Mouse (Mus musculus): ENCODE results near the gene Snx9. TPM values are rescaled to one million over a fixed set of nuclear protein-coding genes. Genes with fewer than 3 reads are reported as not detected.

Snx9 gene
- polyA plus RNA-seq, 1 experiment = 0.32 TPM

DNA sequence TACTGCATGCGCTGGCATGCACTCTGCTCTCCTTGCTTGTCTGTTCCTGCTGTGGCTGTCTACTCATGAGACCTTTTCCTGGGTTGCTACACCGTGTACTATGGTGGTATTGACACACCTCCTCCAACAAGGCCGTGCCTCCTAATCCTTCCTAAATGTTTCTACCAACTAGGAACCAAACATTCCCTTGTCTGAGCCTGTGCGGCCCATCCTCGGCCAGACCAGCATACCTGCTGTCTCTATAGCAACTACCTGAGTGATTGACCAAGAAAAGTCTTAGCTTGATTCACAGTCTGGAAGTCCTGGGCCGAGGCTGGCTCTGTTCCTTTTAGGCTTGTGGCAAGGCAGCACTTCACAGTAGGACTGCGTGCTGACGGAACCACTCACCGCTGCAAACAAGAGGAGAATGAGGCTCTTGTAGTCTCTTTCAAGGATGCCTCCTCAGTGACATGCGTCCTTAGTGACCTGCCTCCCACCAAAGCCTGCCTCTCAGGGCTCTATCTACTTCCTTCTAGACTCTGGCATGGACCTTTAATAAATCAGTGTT is 36.6 kb downstream of the Snx9 start:
- TF ChIP-seq GATA1 (IDR thresholded peaks at IDR 0.05; ENCODE audit: low read length) = no peak
- TF ChIP-seq TAL1 (IDR thresholded peaks at IDR 0.05; ENCODE audit: low read length) = no peak
- Histone ChIP-seq H3K9me3 (ENCODE audit: control insufficient read depth, low read length) (no peaks in the 10 kb centered on the region), H3K27me3 (ENCODE audit: control insufficient read depth) (no peaks in the 10 kb centered on the region), H3K4me1 (ENCODE audit: control insufficient read depth) (peaks cover 11% of the 10 kb centered on the region), H3K36me3 (ENCODE audit: control insufficient read depth) (no peaks in the 10 kb centered on the region), H3K4me3 (replicated peaks) (no peak overlapping the region)

GRCm38 (mm10) chr17:5878878-5879277 is 37.7 kb downstream of the Snx9 start:
- peaks cover 11% of the 10 kb centered on the region for H3K4me1 ChIP-seq (ENCODE audit: control insufficient read depth)
- no peaks in the 10 kb centered on the region for H3K36me3 ChIP-seq (ENCODE audit: control insufficient read depth)
- H3K4me3 ChIP-seq (replicated peaks) = no peak overlapping the region
- H3K27me3 ChIP-seq (ENCODE audit: control insufficient read depth) = no peaks in the 10 kb centered on the region
- TF ChIP-seq GATA1 (IDR thresholded peaks at IDR 0.05; ENCODE audit: low read length) (no peak), TAL1 (IDR thresholded peaks at IDR 0.05; ENCODE audit: low read length) (no peak)
- H3K9me3 ChIP-seq (ENCODE audit: control insufficient read depth, low read length) = peaks cover 3% of the 10 kb centered on the region

DNA sequence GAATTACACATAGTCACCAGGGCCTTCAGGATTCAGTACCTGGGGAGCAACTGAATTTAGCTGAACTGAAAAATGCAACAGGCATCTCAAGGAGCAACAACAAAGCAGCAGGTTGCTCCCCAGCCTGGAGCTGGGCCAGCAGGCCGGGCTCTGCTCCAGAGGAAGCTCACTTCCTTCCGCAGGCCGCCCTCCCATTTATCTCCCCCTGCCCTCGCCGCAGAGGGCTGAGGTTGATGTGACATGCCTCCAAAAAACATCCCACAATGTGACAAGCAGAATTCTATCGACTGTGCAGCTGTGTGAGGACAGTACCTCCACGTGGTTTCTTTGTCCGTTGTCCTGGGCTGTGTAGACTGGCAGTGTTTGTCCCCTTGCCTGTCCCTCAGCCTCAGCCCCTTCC is 44.3 kb downstream of the Snx9 start:
- TF ChIP-seq TAL1 (IDR thresholded peaks at IDR 0.05; ENCODE audit: low read length) (no peak), GATA1 (IDR thresholded peaks at IDR 0.05; ENCODE audit: low read length) (no peak)
- Histone ChIP-seq H3K4me1 (ENCODE audit: control insufficient read depth) (peaks cover 27% of the 10 kb centered on the region), H3K27me3 (ENCODE audit: control insufficient read depth) (no peaks in the 10 kb centered on the region), H3K4me3 (replicated peaks) (no peak overlapping the region), H3K9me3 (ENCODE audit: control insufficient read depth, low read length) (peaks cover 3% of the 10 kb centered on the region), H3K36me3 (ENCODE audit: control insufficient read depth) (no peaks in the 10 kb centered on the region; the same call in 1 of the 2 replicates)

- Histone ChIP-seq H3K27me3 (ENCODE audit: control insufficient read depth) (no peaks in the 10 kb centered on the region), H3K4me1 (ENCODE audit: control insufficient read depth) (peaks cover 35% of the 10 kb centered on the region), H3K9me3 (ENCODE audit: control insufficient read depth, low read length) (peaks cover 3% of the 10 kb centered on the region), H3K36me3 (ENCODE audit: control insufficient read depth) (no peaks in the 10 kb centered on the region; the same call in 1 of the 2 replicates), H3K4me3 (replicated peaks) (no peak overlapping the region)
- TF ChIP-seq GATA1 (IDR thresholded peaks at IDR 0.05; ENCODE audit: low read length) = no peak
- TF ChIP-seq TAL1 (IDR thresholded peaks at IDR 0.05; ENCODE audit: low read length) = no peak
These were observed 45.2 kb downstream of the Snx9 start for GRCm38 (mm10) chr17:5886181-5886810.

- Histone ChIP-seq H3K4me1 (ENCODE audit: control insufficient read depth) (peaks cover 42% of the 10 kb centered on the region), H3K9me3 (ENCODE audit: control insufficient read depth, low read length) (peaks cover 3% of the 10 kb centered on the region), H3K4me3 (replicated peaks) (no peak overlapping the region), H3K27me3 (ENCODE audit: control insufficient read depth) (no peaks in the 10 kb centered on the region), H3K36me3 (ENCODE audit: control insufficient read depth) (peaks cover 2% of the 10 kb centered on the region; the same call in 1 of the 2 replicates)
- TF ChIP-seq TAL1 (IDR thresholded peaks at IDR 0.05; ENCODE audit: low read length) (no peak), GATA1 (IDR thresholded peaks at IDR 0.05; ENCODE audit: low read length) (no peak)
These were observed 46.0 kb downstream of the Snx9 start for GRCm38 (mm10) chr17:5886943-5887800.

- Histone ChIP-seq H3K27me3 (ENCODE audit: control insufficient read depth) (no peaks in the 10 kb centered on the region), H3K36me3 (ENCODE audit: control insufficient read depth) (peaks cover 2% of the 10 kb centered on the region), H3K4me3 (replicated peaks) (no peak overlapping the region), H3K9me3 (ENCODE audit: control insufficient read depth, low read length) (no peaks in the 10 kb centered on the region), H3K4me1 (ENCODE audit: control insufficient read depth) (peaks cover 56% of the 10 kb centered on the region)
- TF ChIP-seq GATA1 (IDR thresholded peaks at IDR 0.05; ENCODE audit: low read length) (no peak), TAL1 (IDR thresholded peaks at IDR 0.05; ENCODE audit: low read length) (no peak)
These were observed 49.3 kb downstream of the Snx9 start for GRCm38 (mm10) chr17:5890429-5890828.

DNA sequence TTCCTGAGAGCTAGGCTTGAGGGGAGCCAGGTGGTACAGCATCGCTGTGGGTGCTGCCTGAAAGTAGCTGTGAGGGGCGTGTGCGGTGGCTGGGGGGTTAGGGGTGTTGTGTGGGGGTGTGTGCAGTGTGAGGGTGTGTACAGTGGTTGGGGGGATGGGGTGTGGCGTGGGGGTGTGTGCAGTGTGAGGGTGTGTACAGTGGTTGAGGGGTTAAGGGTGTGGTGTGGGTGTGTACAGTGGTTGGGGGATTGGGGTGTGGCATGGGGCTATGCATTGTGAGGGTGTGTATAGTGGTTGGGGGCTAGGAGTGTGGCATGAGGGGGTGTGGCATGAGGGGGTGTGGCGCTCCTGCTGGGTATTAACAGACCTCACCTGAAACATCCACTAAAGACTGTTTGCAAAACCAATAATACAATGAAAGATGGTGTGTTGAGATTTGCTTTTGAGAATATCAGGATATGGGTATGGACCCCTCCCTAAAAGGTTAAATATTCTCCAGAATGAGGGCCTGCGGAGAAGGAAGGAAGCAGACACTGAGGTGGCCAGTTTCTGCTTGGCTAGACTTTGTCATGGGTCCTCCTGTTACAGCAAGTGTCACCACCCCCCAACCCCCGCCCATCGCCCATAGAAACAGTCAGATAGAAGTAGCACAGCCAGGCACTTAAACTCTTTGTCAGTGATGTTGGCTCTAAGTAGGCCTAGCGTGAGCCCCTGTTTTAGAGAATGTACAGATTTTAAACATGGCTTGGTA is 51.0 kb downstream of the Snx9 start:
- no peak for TF ChIP-seq TAL1 (IDR thresholded peaks at IDR 0.05; ENCODE audit: low read length)
- no peak for TF ChIP-seq GATA1 (IDR thresholded peaks at IDR 0.05; ENCODE audit: low read length)
- Histone ChIP-seq H3K27me3 (ENCODE audit: control insufficient read depth) (no peaks in the 10 kb centered on the region), H3K9me3 (ENCODE audit: control insufficient read depth, low read length) (no peaks in the 10 kb centered on the region), H3K4me3 (replicated peaks) (no peak overlapping the region), H3K36me3 (ENCODE audit: control insufficient read depth) (peaks cover 9% of the 10 kb centered on the region), H3K4me1 (ENCODE audit: control insufficient read depth) (peaks cover 45% of the 10 kb centered on the region)

GRCm38 (mm10) chr17:5893092-5893491 is 52.0 kb downstream of the Snx9 start:
- H3K4me3 ChIP-seq (replicated peaks) = no peak overlapping the region
- no peak for TF ChIP-seq TAL1 (IDR thresholded peaks at IDR 0.05; ENCODE audit: low read length)
- no peaks in the 10 kb centered on the region for H3K9me3 ChIP-seq (ENCODE audit: control insufficient read depth, low read length)
- H3K27me3 ChIP-seq (ENCODE audit: control insufficient read depth) = no peaks in the 10 kb centered on the region
- H3K36me3 ChIP-seq (ENCODE audit: control insufficient read depth) = peaks cover 11% of the 10 kb centered on the region
- peaks cover 42% of the 10 kb centered on the region for H3K4me1 ChIP-seq (ENCODE audit: control insufficient read depth)

Measured in erythroblast, embryonic 14.5 days (primary cell).